Mouse (Mus musculus): Measurements from ENCODE around the gene Tax1bp3. TPM values are rescaled to one million over a fixed set of nuclear protein-coding genes. Genes with fewer than 3 reads are reported as not detected.

The Tax1bp3 gene
- total RNA-seq, 4 experiments from 2014 or later: 7.9 to 13.1 (median 10.5) TPM

GRCm38 (mm10) chr11:73228881-73229280 lies 52.0 kb downstream of the Tax1bp3 start:
- no peak for DNase-seq (ENCODE audit: low spot score in 2 of 2)

- DNase-seq (ENCODE audit: low spot score in 2 of 2): no peak
These were observed 53.2 kb downstream of the Tax1bp3 start for GRCm38 (mm10) chr11:73230081-73230480.

- no peak for DNase-seq (ENCODE audit: low spot score in 2 of 2)
These were observed 55.6 kb downstream of the Tax1bp3 start for GRCm38 (mm10) chr11:73232513-73232912.

Other genes with a start within 250 kb of the Tax1bp3 start
- 1 to 10 TPM; 6.0 to 8.9 (median 6.3) TPM for gene Atp2a3, start 215.9 kb upstream of the Tax1bp3 start, total RNA-seq (2022)
- gene P2rx1, start 178.0 kb upstream of the Tax1bp3 start, total RNA-seq (2022): under 1 TPM in 3 of 4 experiments, not detected in 1; 0.45 to 0.55 (median 0.54) TPM
- 100 to 1,000 TPM; 123 to 167 (median 149) TPM for gene Camkk1, start 158.1 kb upstream of the Tax1bp3 start, total RNA-seq (2022)
- 10 to 100 TPM in 3 of 4 experiments, 1 to 10 TPM in 1; 9.3 to 12.1 (median 11.3) TPM for gene Ncbp3, start 129.3 kb upstream of the Tax1bp3 start, total RNA-seq (2022)
- gene Itgae, start 86.5 kb upstream of the Tax1bp3 start, total RNA-seq (2022): under 1 TPM; 0.16 to 0.21 (median 0.18) TPM
- under 1 TPM in 3 of 4 experiments, not detected in 1; 0.19 to 0.48 (median 0.25) TPM for gene Haspin, start 38.8 kb upstream of the Tax1bp3 start, total RNA-seq (2022)
- 1 to 10 TPM; 1.7 to 4.1 (median 2.8) TPM for gene P2rx5, start 16.7 kb upstream of the Tax1bp3 start, total RNA-seq (2022)
- 10 to 100 TPM; 39.6 to 49.2 (median 44.0) TPM for gene Emc6, start within 50 bp of the Tax1bp3 start, total RNA-seq (2022)
- gene Ctns, start 22.0 kb downstream of the Tax1bp3 start, total RNA-seq (2022): 10 to 100 TPM; 19.0 to 30.4 (median 24.5) TPM
- gene Shpk, start 22.4 kb downstream of the Tax1bp3 start, total RNA-seq (2022): 1 to 10 TPM; 3.3 to 5.1 (median 4.2) TPM
- not detected for gene Trpv1, start 57.2 kb downstream of the Tax1bp3 start, total RNA-seq (2022)
- gene Trpv3, start 90.3 kb downstream of the Tax1bp3 start, total RNA-seq (2022): under 1 TPM; 0.49 to 0.67 (median 0.58) TPM
- gene Aspa, start 152.5 kb downstream of the Tax1bp3 start, total RNA-seq (2022): 10 to 100 TPM; 15.1 to 20.2 (median 18.3) TPM
- not detected for gene Gm49340, start 152.7 kb downstream of the Tax1bp3 start, total RNA-seq (2022)
- under 1 TPM in 1 of 4 experiments, not detected in 3; 0.29 TPM for gene Spata22, start 152.7 kb downstream of the Tax1bp3 start, total RNA-seq (2022)
- not detected for gene Olfr20, start 173.7 kb downstream of the Tax1bp3 start, total RNA-seq (2022)
- gene Olfr376, start 194.2 kb downstream of the Tax1bp3 start, total RNA-seq (2022): not detected
- gene Olfr1, start 222.5 kb downstream of the Tax1bp3 start, total RNA-seq (2022): not detected

Data from layer of hippocampus, adult 8-10 months (tissue).